Mouse (Mus musculus): ENCODE measurements around the gene Sox14. TPM values are rescaled to one million over a fixed set of nuclear protein-coding genes. Genes with fewer than 3 reads are reported as not detected.

Sox14 gene
- 0.11 and 0.35 TPM in 2 replicates for polyA plus RNA-seq (2012; rRNA removed; ENCODE audit: low replicate concordance)

GRCm38 (mm10) chr9:99875618-99876372, at the start of gene Sox14:
Gene Sox14 (minus strand): TSS chr9:99876170.

Other genes starting within 250 kb of the Sox14 start
- 1.2 and 1.8 TPM in 2 replicates for gene Dzip1l, start 246.7 kb downstream of the Sox14 start, polyA plus RNA-seq (2012; rRNA removed; ENCODE audit: low replicate concordance)
- gene Cldn18, start 158.9 kb downstream of the Sox14 start, polyA plus RNA-seq (2012; rRNA removed; ENCODE audit: low replicate concordance) = 0.16 and 0.17 TPM in 2 replicates